Mouse (Mus musculus): ENCODE measurements around the gene Itgb1. TPM values are rescaled to one million over a fixed set of nuclear protein-coding genes. Genes with fewer than 3 reads are reported as not detected.
A peak's percentile ranks its signal among the peaks of the same experiment; 100 is the strongest.

Gene Itgb1
- 29.3 and 30.6 TPM in 2 replicates for polyA plus RNA-seq (2012; rRNA removed)

GRCm38 (mm10) chr8:128685507-128686428 lies at the start of gene Itgb1:
Gene Itgb1, plus strand, starts transcription at chr8:128685654.
- H3K4me1 ChIP-seq (replicated peaks; ENCODE audit: control insufficient read depth, insufficient read depth, low read length), result no peaks in the 10 kb centered on the region
- WGBS, result under 1% methylated on average over 104 of the region's 113 CpGs
- no peaks in the 10 kb centered on the region for H3K36me3 ChIP-seq (ENCODE audit: control insufficient read depth, insufficient read depth, low read length)
- peak; percentile 86 for DNase-seq
- peak within 1 kb of the TSS; percentile 44; the same call in 1 of the 2 replicates for H3K27ac ChIP-seq (ENCODE audit: control insufficient read depth, insufficient read depth, low read length)
- no peaks in the 10 kb centered on the region for H3K27me3 ChIP-seq (ENCODE audit: control insufficient read depth, insufficient read depth, low read length)
- peak within 1 kb of the TSS; percentile 98 for H3K4me3 ChIP-seq (ENCODE audit: control insufficient read depth, insufficient read depth, low read length)
- TF ChIP-seq POLR2A (IDR thresholded peaks at IDR 0.05; ENCODE audit: control insufficient read depth, extremely low read depth, insufficient read depth, low read length, poor library complexity) (peak; percentile 80), CTCF (IDR thresholded peaks at IDR 0.05; ENCODE audit: borderline replicate concordance, control insufficient read depth, extremely low read depth, insufficient read depth, low read length, poor library complexity) (peak; percentile 64; the same call in 1 of the 2 replicates)

- no peak overlapping the region for H3K4me3 ChIP-seq (ENCODE audit: control insufficient read depth, insufficient read depth, low read length)
- no peaks in the 10 kb centered on the region for H3K36me3 ChIP-seq (ENCODE audit: control insufficient read depth, insufficient read depth, low read length)
- no peak for DNase-seq
- no peak overlapping the region for H3K27ac ChIP-seq (ENCODE audit: control insufficient read depth, insufficient read depth, low read length)
- WGBS, result 51% methylated on average over 1 of the region's 1 CpGs
- no peaks in the 10 kb centered on the region for H3K27me3 ChIP-seq (ENCODE audit: control insufficient read depth, insufficient read depth, low read length)
- TF ChIP-seq POLR2A (IDR thresholded peaks at IDR 0.05; ENCODE audit: control insufficient read depth, extremely low read depth, insufficient read depth, low read length, poor library complexity) (no peak), CTCF (IDR thresholded peaks at IDR 0.05; ENCODE audit: borderline replicate concordance, control insufficient read depth, extremely low read depth, insufficient read depth, low read length, poor library complexity) (no peak)
- H3K4me1 ChIP-seq (replicated peaks; ENCODE audit: control insufficient read depth, insufficient read depth, low read length), result no peaks in the 10 kb centered on the region
Measured at GRCm38 (mm10) chr8:128643104-128643503, 42.4 kb upstream of the Itgb1 start.

GRCm38 (mm10) chr8:128645452-128645851 lies 40.0 kb upstream of the Itgb1 start:
- Histone ChIP-seq H3K4me3 (ENCODE audit: control insufficient read depth, insufficient read depth, low read length) (no peak overlapping the region), H3K36me3 (ENCODE audit: control insufficient read depth, insufficient read depth, low read length) (no peaks in the 10 kb centered on the region), H3K4me1 (replicated peaks; ENCODE audit: control insufficient read depth, insufficient read depth, low read length) (no peaks in the 10 kb centered on the region), H3K27me3 (ENCODE audit: control insufficient read depth, insufficient read depth, low read length) (no peaks in the 10 kb centered on the region), H3K27ac (ENCODE audit: control insufficient read depth, insufficient read depth, low read length) (no peak overlapping the region)
- DNase-seq, result no peak
- TF ChIP-seq POLR2A (IDR thresholded peaks at IDR 0.05; ENCODE audit: control insufficient read depth, extremely low read depth, insufficient read depth, low read length, poor library complexity) (no peak), CTCF (IDR thresholded peaks at IDR 0.05; ENCODE audit: borderline replicate concordance, control insufficient read depth, extremely low read depth, insufficient read depth, low read length, poor library complexity) (no peak)

GRCm38 (mm10) chr8:128646456-128646855 lies 39.0 kb upstream of the Itgb1 start:
- no peaks in the 10 kb centered on the region for H3K4me1 ChIP-seq (replicated peaks; ENCODE audit: control insufficient read depth, insufficient read depth, low read length)
- H3K4me3 ChIP-seq (ENCODE audit: control insufficient read depth, insufficient read depth, low read length), result no peak overlapping the region
- WGBS, result 74% methylated on average over 5 of the region's 5 CpGs
- no peak overlapping the region for H3K27ac ChIP-seq (ENCODE audit: control insufficient read depth, insufficient read depth, low read length)
- H3K27me3 ChIP-seq (ENCODE audit: control insufficient read depth, insufficient read depth, low read length), result no peaks in the 10 kb centered on the region
- TF ChIP-seq POLR2A (IDR thresholded peaks at IDR 0.05; ENCODE audit: control insufficient read depth, extremely low read depth, insufficient read depth, low read length, poor library complexity) (no peak), CTCF (IDR thresholded peaks at IDR 0.05; ENCODE audit: borderline replicate concordance, control insufficient read depth, extremely low read depth, insufficient read depth, low read length, poor library complexity) (no peak)
- no peak for DNase-seq
- no peaks in the 10 kb centered on the region for H3K36me3 ChIP-seq (ENCODE audit: control insufficient read depth, insufficient read depth, low read length)

GRCm38 (mm10) chr8:128648071-128648470 lies 37.4 kb upstream of the Itgb1 start:
- no peaks in the 10 kb centered on the region for H3K4me1 ChIP-seq (replicated peaks; ENCODE audit: control insufficient read depth, insufficient read depth, low read length)
- H3K4me3 ChIP-seq (ENCODE audit: control insufficient read depth, insufficient read depth, low read length), result no peak overlapping the region
- TF ChIP-seq POLR2A (IDR thresholded peaks at IDR 0.05; ENCODE audit: control insufficient read depth, extremely low read depth, insufficient read depth, low read length, poor library complexity) (no peak), CTCF (IDR thresholded peaks at IDR 0.05; ENCODE audit: borderline replicate concordance, control insufficient read depth, extremely low read depth, insufficient read depth, low read length, poor library complexity) (no peak)
- no peak overlapping the region for H3K27ac ChIP-seq (ENCODE audit: control insufficient read depth, insufficient read depth, low read length)
- H3K36me3 ChIP-seq (ENCODE audit: control insufficient read depth, insufficient read depth, low read length), result no peaks in the 10 kb centered on the region
- no peak for DNase-seq
- H3K27me3 ChIP-seq (ENCODE audit: control insufficient read depth, insufficient read depth, low read length), result no peaks in the 10 kb centered on the region

- Histone ChIP-seq H3K36me3 (ENCODE audit: control insufficient read depth, insufficient read depth, low read length) (no peaks in the 10 kb centered on the region), H3K27ac (ENCODE audit: control insufficient read depth, insufficient read depth, low read length) (no peak overlapping the region), H3K27me3 (ENCODE audit: control insufficient read depth, insufficient read depth, low read length) (no peaks in the 10 kb centered on the region), H3K4me3 (ENCODE audit: control insufficient read depth, insufficient read depth, low read length) (no peak overlapping the region), H3K4me1 (replicated peaks; ENCODE audit: control insufficient read depth, insufficient read depth, low read length) (peaks cover 13% of the 10 kb centered on the region)
- 72% methylated on average over 2 of the region's 2 CpGs for WGBS
- TF ChIP-seq CTCF (IDR thresholded peaks at IDR 0.05; ENCODE audit: borderline replicate concordance, control insufficient read depth, extremely low read depth, insufficient read depth, low read length, poor library complexity) (no peak), POLR2A (IDR thresholded peaks at IDR 0.05; ENCODE audit: control insufficient read depth, extremely low read depth, insufficient read depth, low read length, poor library complexity) (no peak)
- DNase-seq, result no peak
Measured at GRCm38 (mm10) chr8:128650331-128650855, 35.1 kb upstream of the Itgb1 start.

Measured in thymus, adult 2 months (tissue).